Mouse (Mus musculus): ENCODE data around the gene Rnf20. TPM values are rescaled to one million over a fixed set of nuclear protein-coding genes. Genes with fewer than 3 reads are reported as not detected.

Gene Rnf20
- total RNA-seq (2023) = 100 to 1,000 TPM; 160 to 162 TPM

GRCm38 (mm10) chr4:49631319-49632138, at the start of gene Rnf20:
TSS of gene Rnf20 (plus strand) at chr4:49632006.

GRCm38 (mm10) chr4:49597183-49598100, 34.4 kb upstream of the Rnf20 start, which contains the start of gene Tmem246:
TSS of gene Tmem246 (minus strand) at chr4:49597876.

GRCm38 (mm10) chr4:49681812-49682211, 50.0 kb downstream of the Rnf20 start, which contains the start of gene Ppp3r2:
TSS of gene Ppp3r2 (minus strand) at chr4:49682024.

Other genes starting within 250 kb of the Rnf20 start
- gene Acnat2, start 223.9 kb upstream of the Rnf20 start, total RNA-seq (2023) = not detected
- not detected for gene Acnat1, start 158.1 kb upstream of the Rnf20 start, total RNA-seq (2023)
- not detected for gene Baat, start 125.4 kb upstream of the Rnf20 start, total RNA-seq (2023)
- 10 to 100 TPM; 13.2 to 13.3 TPM for gene Mrpl50, start 110.9 kb upstream of the Rnf20 start, total RNA-seq (2023)
- 1 to 10 TPM; 3.8 to 6.0 TPM for gene Zfp189, start 110.8 kb upstream of the Rnf20 start, total RNA-seq (2023)
- gene Aldob, start 82.5 kb upstream of the Rnf20 start, total RNA-seq (2023) = not detected
- under 1 TPM in 1 of 2 experiments, not detected in 1; 0.18 TPM for gene Tmem246, start 34.1 kb upstream of the Rnf20 start, total RNA-seq (2023)
- gene Ppp3r2, start 50.0 kb downstream of the Rnf20 start, total RNA-seq (2023) = not detected
- gene Grin3a, start 213.7 kb downstream of the Rnf20 start, total RNA-seq (2023) = not detected

Measured in T-cell, adult 66 days (primary cell).